Mouse (Mus musculus) stomach, postnatal 0 days (tissue): Measurements from ENCODE around the gene Htr6. TPM values are rescaled to one million over a fixed set of nuclear protein-coding genes. Genes with fewer than 3 reads are reported as not detected.

Source experiments
- ATAC-seq: fragments of 200-750 bp; cut with Nextera tagmentation; 2 replicates; pipeline ENCODE4 v1.8.0; 2017; ENCODE audit not compliant: low FRiP score, low TSS enrichment
- DNase-seq: peaks from one replicate; pipeline ENCODE4 v3.0.0-alpha.2; 2016; ENCODE audit warnings: low spot score
- H3K27ac ChIP-seq: fragments of 300-500 bp; sonication (generic); replicated peaks from 2 replicates; pipeline ENCODE4 v1.5.1; 2014; ENCODE audit warnings: mild to moderate bottlenecking, control low read depth
- H3K27me3 ChIP-seq: fragments of 300-500 bp; sonication (generic); 2 replicates; pipeline ENCODE4 v1.6.1; 2014; ENCODE audit warnings: low read length; ENCODE audit not compliant: control insufficient read depth, insufficient read depth
- H3K36me3 ChIP-seq: fragments of 300-500 bp; sonication (generic); 2 replicates; pipeline ENCODE4 v1.6.1; 2014; ENCODE audit warnings: low read length, mixed read lengths; ENCODE audit not compliant: control insufficient read depth, insufficient read depth
- H3K4me1 ChIP-seq: fragments of 300-500 bp; sonication (generic); replicated peaks from 2 replicates; pipeline ENCODE4 v1.6.1; 2014; ENCODE audit warnings: antibody characterized with exemption; ENCODE audit not compliant: control insufficient read depth, insufficient read depth
- H3K4me2 ChIP-seq: fragments of 300-500 bp; sonication (generic); replicated peaks from 2 replicates; pipeline ENCODE4 v1.6.1; 2014; ENCODE audit warnings: low read depth, mild to moderate bottlenecking, control low read depth, moderate library complexity
- H3K4me3 ChIP-seq: fragments of 300-500 bp; sonication (generic); 2 replicates; pipeline ENCODE4 v1.5.1; 2014; ENCODE audit warnings: low read depth, low read length, control low read depth
- H3K9ac ChIP-seq: fragments of 300-500 bp; sonication (generic); 2 replicates; pipeline ENCODE4 v1.6.1; 2014; ENCODE audit warnings: mild to moderate bottlenecking, low read length, control low read depth, mixed read lengths
- H3K9me3 ChIP-seq: fragments of 300-500 bp; sonication (generic); 2 replicates; pipeline ENCODE4 v1.6.1; 2016; ENCODE audit warnings: low read length; ENCODE audit not compliant: control insufficient read depth
- CTCF ChIP-seq: IDR thresholded peaks from 2 replicates; pipeline ENCODE4 v1.5.1; 2016; ENCODE audit warnings: antibody characterized with exemption, low read depth, mild to moderate bottlenecking, moderate library complexity
- EP300 ChIP-seq: optimal IDR thresholded peaks from 2 replicates; pipeline ENCODE3; 2016; ENCODE audit warnings: antibody characterized with exemption
- WGBS: fragments of 180-500 bp; shearing (Covaris S2); extraction: QIAGEN DNeasy Blood & Tissue Kit; methylation state at CpG from one replicate; pipeline ENCODE4 v1.1.7; 2014; 5-methylcytosine and 5-hydroxymethylcytosine counted together
- polyA plus RNA-seq: library from polyadenylated mRNA; unstranded; fragments of >200 nt; fragmentation: Nextera tagmentation; extraction: Ambion mirVana; gene quantifications from 2 replicates; pipeline ENCODE4 v1.2.1, GENCODE M21; 2015

Gene Htr6
- polyA plus RNA-seq, 1 experiment from 2014 or later: not detected

GRCm38 (mm10) chr4:139059569-139059968, 15.8 kb downstream of the Htr6 start:
- Histone ChIP-seq H3K36me3 (no peaks in the 10 kb centered on the region), H3K9ac (no peak overlapping the region), H3K4me3 (no peak overlapping the region), H3K27ac (no peak overlapping the region), H3K4me2 (no peak overlapping the region), H3K27me3 (no peaks in the 10 kb centered on the region), H3K4me1 (no peaks in the 10 kb centered on the region), H3K9me3 (no peaks in the 10 kb centered on the region)
- TF ChIP-seq CTCF (no peak), EP300 (no peak)
- 13% methylated on average over 7 of the region's 7 CpGs for WGBS
- ATAC-seq (no peak), DNase-seq (peak; percentile 75)

- H3K4me1 ChIP-seq: no peaks in the 10 kb centered on the region
- no peak overlapping the region for H3K27ac ChIP-seq
- WGBS: 83% methylated on average over 5 of the region's 5 CpGs
- DNase-seq (no peak), ATAC-seq (no peak)
- no peak overlapping the region for H3K4me2 ChIP-seq
- H3K9me3 ChIP-seq: no peaks in the 10 kb centered on the region
- H3K9ac ChIP-seq: no peak overlapping the region
- no peaks in the 10 kb centered on the region for H3K36me3 ChIP-seq
- TF ChIP-seq CTCF (no peak), EP300 (no peak)
- no peaks in the 10 kb centered on the region for H3K27me3 ChIP-seq
- no peak overlapping the region for H3K4me3 ChIP-seq
Measured at GRCm38 (mm10) chr4:139058029-139058428, 17.3 kb downstream of the Htr6 start.

DNA sequence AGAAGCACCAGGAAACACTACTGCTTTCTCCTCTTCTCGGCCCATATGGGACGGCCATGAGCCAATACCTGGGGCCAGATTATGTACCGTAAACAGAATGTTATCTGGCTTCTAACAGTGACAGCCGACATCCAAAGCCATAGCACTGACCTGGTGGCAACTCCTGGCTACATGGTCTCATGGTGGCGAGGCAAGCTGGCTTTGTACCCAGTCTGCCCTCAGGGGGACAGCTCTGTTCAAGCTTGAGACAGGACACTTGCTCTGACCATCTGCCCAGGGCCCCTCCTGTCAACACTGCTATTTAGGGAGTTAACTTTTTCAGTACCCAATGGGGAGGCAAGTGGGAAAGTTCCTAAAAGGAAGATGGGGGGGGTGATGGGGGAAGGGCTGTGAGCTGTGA, 18.1 kb downstream of the Htr6 start:
- no peak overlapping the region for H3K4me2 ChIP-seq
- TF ChIP-seq CTCF (no peak), EP300 (no peak)
- H3K27ac ChIP-seq: no peak overlapping the region
- no peak overlapping the region for H3K9ac ChIP-seq
- ATAC-seq (no peak), DNase-seq (no peak)
- no peaks in the 10 kb centered on the region for H3K36me3 ChIP-seq
- WGBS: 61% methylated on average over 5 of the region's 5 CpGs
- no peak overlapping the region for H3K4me3 ChIP-seq
- H3K9me3 ChIP-seq: no peaks in the 10 kb centered on the region
- H3K4me1 ChIP-seq: no peaks in the 10 kb centered on the region
- no peaks in the 10 kb centered on the region for H3K27me3 ChIP-seq

DNA sequence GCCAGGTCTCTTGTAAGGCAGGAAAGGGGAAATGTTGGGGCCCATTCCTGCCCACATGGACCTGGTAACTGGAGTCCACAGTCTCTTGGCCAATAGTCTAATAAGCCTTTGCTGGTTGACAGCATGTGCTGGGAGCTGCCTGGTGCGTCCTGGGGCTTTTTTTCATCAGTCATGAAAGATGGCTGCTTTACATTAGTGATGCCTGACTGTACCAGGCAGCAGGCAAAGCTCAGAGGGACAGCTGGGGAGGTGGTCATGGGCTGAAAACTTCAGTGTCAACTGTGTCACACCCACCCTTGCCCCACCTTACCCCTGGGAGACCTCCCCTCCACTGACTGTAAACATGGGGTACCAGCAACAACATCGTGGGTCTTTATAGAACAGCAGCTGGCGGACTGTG, 19.6 kb downstream of the Htr6 start:
- TF ChIP-seq EP300 (no peak), CTCF (no peak)
- 71% methylated on average over 3 of the region's 3 CpGs for WGBS
- H3K4me3 ChIP-seq: no peak overlapping the region

GRCm38 (mm10) chr4:139055336-139055735, 20.0 kb downstream of the Htr6 start:
- Histone ChIP-seq H3K36me3 (no peaks in the 10 kb centered on the region), H3K9ac (no peak overlapping the region), H3K4me3 (no peak overlapping the region), H3K9me3 (no peaks in the 10 kb centered on the region), H3K27ac (no peak overlapping the region), H3K27me3 (no peaks in the 10 kb centered on the region), H3K4me2 (no peak overlapping the region), H3K4me1 (no peaks in the 10 kb centered on the region)
- ATAC-seq (no peak), DNase-seq (no peak)
- WGBS: 74% methylated on average over 4 of the region's 4 CpGs
- TF ChIP-seq EP300 (no peak), CTCF (no peak)

More for the DNA sequence above, 19.6 kb downstream of the Htr6 start:
- DNase-seq (no peak), ATAC-seq (no peak)
- Histone ChIP-seq H3K9ac (no peak overlapping the region), H3K9me3 (no peaks in the 10 kb centered on the region), H3K4me1 (no peaks in the 10 kb centered on the region), H3K4me2 (no peak overlapping the region), H3K27ac (no peak overlapping the region), H3K27me3 (no peaks in the 10 kb centered on the region), H3K36me3 (no peaks in the 10 kb centered on the region)

DNA sequence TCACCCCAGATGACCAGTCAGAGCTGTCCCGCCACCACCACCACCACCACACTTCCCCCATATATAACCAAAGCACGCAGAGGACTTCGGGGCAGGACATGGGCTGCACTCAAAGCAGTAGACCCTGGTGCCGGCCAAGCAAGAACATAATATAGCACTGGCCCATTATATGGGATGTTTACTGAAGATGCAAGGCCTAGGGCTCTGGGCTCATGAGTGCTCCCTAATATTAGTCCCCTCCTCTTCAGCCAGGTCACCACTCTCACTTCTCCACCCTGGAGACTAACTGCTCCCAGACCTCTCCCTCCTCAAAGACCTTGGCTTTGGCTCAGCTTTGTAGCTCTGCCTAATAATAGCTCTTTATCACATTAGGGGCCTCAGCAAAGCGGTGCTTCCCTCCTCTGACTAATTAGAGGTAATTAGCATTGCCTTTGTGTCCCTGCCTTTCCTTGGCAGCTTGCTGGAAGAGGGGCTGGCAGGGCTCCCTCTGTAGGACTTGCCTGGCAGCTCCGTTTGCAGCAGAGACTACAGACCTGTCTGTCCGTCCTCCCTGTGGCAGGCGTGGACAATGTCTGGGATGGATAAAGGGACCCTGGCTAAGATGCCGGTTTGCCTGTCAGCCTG, 21.0 kb downstream of the Htr6 start:
- no peaks in the 10 kb centered on the region for H3K9me3 ChIP-seq
- no peaks in the 10 kb centered on the region for H3K36me3 ChIP-seq
- H3K9ac ChIP-seq: no peak overlapping the region
- no peak for DNase-seq
- H3K4me1 ChIP-seq: no peaks in the 10 kb centered on the region
- WGBS: 55% methylated on average over 9 of the region's 9 CpGs
- H3K4me2 ChIP-seq: no peak overlapping the region
- TF ChIP-seq CTCF (peak; percentile 13; the same call in 1 of the 2 replicates), EP300 (no peak)
- no peak overlapping the region for H3K4me3 ChIP-seq
- no peak for ATAC-seq
- H3K27me3 ChIP-seq: no peaks in the 10 kb centered on the region
- H3K27ac ChIP-seq: no peak overlapping the region
